Mouse (Mus musculus): ENCODE data around the gene Rp9.
"Not testable (repeated sequence)": the region's sequence is repeated elsewhere in the genome, so short reads cannot be mapped to it uniquely, and the experiment has no call there.

Gene Rp9

GRCm38 (mm10) chr9:22457142-22457835 is 12.3 kb downstream of the Rp9 start:
- peak; percentile 94 for DNase-seq

DNA sequence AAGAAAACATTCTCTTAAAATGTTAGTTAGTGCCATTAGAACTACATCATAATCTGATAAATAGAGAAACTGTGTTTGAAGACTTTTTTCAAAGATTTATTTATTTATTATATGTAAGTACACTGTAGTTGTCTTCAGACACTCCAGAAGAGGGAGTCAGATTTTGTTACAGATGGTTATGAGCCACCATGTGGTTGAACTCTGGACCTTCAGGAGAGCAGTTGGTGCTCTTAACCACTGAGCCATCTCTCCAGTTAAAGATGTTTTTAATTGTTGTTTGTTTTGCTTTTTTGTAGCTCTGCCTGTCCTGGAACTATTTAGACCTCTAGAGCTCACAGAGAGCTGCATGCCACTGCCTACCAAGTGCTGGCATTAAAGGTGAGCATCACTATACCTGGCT is 14.5 kb downstream of the Rp9 start:
- DNase-seq, result no peak

GRCm38 (mm10) chr9:22453990-22454389 is 15.6 kb downstream of the Rp9 start, which contains the start of gene Gm17545:
Gm17545 (plus strand) TSS chr9:22454290.
- DNase-seq, result not testable (repeated sequence)

GRCm38 (mm10) chr9:22453501-22453924 is 16.0 kb downstream of the Rp9 start:
- DNase-seq, result no peak

GRCm38 (mm10) chr9:22452697-22453096 is 16.8 kb downstream of the Rp9 start:
- no peak for DNase-seq

- no peak for DNase-seq
Measured at GRCm38 (mm10) chr9:22449209-22449608, 20.3 kb downstream of the Rp9 start.

GRCm38 (mm10) chr9:22448420-22448819 is 21.1 kb downstream of the Rp9 start:
- no peak for DNase-seq

DNA sequence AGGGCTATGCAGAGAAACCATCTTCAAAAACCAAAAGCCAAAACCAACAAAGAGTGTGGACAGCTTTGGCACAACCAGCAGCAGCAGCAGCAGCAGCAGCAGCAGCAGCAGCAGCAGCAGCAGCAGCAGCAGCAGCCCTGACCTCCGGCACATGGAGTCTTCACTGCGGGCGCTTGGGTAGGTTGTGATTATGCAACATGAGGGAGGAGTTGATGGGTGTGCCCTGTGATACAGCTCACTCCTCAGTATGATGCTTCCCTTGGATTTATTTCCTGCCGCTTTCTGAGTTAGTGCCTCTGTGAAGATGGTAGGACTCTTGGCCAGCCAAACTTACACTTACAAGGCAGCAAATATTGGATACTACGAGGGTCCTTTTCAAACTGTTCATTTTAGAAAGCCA is 22.3 kb downstream of the Rp9 start:
- DNase-seq, result no peak

DNA sequence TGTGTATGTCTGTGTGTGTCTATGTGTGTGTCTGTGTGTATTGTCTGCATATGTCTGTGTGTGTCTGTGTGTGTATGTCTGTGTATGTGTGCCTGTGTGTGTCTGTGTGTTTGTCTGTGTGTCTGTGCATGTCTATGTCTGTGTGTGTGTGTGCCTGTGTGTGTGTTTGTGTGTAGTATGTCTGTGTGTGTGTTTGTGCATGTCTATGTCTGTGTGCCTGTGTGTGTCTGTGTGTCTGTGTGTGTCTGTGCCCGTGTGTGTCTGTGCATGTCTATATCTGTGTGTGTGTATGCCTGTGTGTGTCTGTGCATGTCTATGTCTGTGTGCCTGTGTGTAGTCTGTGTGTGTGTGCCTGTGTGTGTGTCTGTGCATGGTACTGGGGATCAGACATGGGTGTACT is 24.4 kb downstream of the Rp9 start:
- DNase-seq, result no peak

DNA sequence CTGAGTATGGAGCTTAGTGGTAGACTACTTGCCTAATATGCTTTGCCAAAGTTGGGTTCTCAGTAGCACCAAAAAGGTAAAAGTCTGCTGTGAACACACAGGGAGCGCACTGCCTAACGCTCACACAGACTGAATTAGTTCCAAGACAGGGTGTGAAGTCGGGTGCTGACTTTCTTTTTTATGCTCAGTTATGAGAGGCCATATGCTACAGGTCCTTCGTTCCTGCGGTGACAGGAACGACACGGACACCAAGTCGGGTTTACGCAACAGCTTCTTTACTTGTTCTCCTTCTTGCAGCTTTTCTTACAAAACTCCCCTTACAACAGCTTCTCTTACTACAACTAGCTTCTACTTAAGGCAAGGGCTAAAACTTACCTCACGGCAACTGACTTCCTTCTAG is 26.4 kb downstream of the Rp9 start:
- no peak for DNase-seq

GRCm38 (mm10) chr9:22438826-22439225 is 30.7 kb downstream of the Rp9 start:
- no peak for DNase-seq

- no peak for DNase-seq
Measured at GRCm38 (mm10) chr9:22434101-22434500, 35.4 kb downstream of the Rp9 start.

- no peak for DNase-seq
Measured at GRCm38 (mm10) chr9:22433221-22433620, 36.3 kb downstream of the Rp9 start.

DNA sequence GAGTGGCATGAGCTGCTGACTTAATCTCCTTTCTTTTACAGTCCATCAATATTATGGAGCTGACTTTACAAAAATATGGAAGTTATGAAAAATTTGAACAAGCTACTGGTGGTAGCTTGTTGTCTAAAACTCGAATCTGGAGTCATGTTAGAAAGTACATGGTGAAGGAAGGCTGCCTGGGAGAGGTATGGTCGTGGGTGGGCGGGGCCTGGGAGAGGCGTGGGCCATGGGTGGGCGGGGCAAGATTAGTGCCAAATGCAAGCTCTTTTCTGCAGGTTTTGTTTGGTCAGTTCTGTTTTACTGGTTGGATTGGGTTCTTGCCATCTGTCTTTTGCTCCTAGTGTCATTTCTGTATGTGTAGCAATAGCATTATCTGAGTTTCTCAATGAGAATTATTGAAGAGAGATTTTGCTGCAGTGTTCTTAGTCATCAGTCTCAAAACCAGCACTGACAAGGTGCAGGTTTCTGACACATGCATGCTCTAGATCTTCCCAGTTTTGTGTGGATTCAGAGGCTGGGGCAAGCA is 39.2 kb downstream of the Rp9 start:
- no peak for DNase-seq

DNA sequence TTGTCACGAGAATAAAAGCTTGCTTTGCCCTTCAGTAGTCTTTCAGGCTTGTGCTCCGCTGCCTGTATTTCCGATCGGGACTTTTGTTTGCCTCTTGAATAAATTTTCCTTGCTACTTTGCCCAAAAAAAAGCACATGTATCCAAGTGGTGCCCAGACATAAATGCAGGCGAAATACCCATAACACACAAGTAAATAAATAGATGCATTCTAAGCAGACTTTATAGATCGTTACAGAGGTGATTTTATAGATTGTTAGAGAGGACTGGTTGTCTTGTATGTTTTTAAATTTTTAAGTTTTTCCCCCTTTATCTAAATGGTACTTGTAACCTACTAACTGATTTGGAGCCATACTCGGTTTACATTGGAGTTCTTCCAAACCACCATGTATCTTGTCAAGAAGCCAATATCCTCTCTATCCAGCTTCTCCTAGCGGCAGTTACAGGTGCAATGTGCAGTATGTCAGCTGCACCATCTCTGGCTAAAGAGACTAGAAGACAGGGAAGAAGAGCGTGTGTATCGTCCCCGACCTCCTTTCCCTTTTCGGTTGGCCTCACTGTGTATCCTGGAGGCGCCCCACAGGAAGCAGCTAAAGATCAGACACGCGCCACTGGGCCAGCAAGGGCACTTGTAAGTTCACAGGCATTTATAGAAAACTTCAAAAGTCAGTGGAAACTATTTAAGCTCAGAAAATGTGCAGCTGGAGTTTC is 39.9 kb downstream of the Rp9 start:
- DNase-seq, result no peak

DNA sequence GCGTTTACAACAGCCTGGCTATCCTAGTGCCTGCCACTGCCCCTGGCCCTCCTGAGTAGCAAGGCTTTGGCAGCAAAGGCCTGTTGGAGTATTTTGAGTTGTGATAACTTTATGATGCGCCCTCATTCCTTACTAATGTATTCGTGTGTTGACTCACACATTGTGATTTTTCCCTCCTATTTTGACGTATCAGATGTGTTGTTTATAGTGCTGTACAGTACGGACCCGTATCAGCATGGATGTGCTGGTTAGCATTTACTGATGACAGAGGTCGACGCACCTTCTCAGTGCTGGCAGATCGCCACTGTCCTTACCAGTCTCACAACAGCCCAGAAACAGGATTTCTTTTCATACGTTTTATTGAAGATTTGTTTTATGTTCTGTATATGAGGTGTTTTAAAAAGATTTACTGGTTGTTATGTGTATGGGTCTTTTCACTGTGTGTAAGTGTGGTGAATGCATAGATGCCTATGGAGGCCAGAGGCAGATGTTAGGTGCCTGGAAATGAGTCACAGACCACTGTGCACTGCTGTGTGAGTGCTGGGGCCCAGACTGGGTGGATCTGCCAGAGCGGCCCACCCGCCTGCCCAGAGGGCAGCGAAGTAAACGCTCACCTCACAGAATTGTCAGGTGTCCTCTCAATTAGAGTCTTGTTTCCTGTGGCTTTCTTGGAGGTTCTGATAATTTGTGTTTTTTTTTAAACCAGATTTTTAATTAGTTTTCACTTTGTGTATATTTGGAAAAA is 40.7 kb downstream of the Rp9 start:
- no peak for DNase-seq

DNA sequence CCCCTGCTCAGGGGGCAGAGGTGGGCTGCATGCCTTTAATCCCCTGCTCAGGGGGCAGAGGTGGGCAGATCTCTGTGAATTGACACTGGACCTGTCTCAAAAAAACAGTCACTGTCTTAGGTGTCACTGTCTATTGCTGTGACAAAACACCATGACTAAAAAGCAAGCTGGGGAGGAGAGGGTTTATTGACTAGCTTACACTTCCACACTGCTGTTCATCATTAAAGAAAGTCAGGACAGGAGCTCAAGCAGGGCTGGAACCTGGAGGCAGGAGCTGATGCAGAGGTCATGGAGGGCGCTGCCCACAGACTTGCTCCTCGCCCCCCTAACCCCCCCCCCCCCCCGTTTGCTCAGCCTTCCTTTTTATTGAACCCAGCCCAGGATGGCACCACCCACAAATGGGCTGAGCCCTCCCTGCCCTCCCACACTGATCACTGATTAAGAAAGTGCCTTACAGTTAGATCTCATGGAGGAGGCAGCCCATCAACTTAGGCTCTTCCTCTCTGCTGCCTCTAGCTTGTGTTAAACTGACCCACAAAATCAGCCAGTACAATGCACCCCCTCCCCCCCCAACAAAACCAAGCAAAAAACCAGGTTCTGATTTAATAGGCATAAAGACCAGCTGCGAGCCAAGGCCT is 41.4 kb downstream of the Rp9 start:
- DNase-seq, result no peak

DNA sequence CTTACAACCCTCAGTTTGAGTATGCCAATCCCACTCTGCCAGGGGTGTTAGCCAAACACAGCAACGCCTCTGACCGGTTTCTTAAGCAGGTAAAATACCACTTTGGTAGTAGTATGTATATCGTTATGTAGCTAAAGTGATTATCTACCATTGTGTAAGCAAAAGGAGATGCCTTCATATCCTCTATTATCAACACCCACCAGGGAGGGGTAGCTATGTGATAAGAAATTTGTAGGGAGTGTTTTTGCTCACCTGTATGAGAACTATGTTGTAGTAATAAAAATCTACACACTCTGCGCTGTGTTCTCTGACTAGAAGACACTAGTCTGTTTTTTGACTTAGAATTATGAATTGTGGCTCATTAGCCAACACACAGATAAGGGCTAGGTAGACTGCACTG is 44.8 kb downstream of the Rp9 start:
- DNase-seq, result no peak

GRCm38 (mm10) chr9:22424196-22424595 is 45.3 kb downstream of the Rp9 start:
- DNase-seq, result no peak

DNA sequence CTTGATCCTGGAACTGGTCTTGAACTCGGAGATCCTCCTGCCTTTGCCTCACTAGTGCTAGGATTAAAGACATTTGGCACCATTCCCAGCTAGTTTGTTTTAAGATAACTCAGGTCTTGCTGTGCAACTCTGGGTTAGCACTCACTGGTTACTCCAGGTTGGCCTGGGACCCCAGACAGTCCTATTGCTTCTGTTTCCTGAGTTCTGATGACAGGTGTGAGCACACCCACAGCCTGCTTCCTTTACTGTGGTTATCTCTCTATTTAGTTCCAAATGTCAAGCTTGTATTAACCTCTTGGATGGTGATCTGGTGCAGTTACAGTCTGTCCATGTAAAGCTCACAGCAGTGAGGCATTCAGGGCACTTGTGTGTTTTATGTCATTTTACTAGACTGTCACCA is 46.0 kb downstream of the Rp9 start:
- no peak for DNase-seq

DNA sequence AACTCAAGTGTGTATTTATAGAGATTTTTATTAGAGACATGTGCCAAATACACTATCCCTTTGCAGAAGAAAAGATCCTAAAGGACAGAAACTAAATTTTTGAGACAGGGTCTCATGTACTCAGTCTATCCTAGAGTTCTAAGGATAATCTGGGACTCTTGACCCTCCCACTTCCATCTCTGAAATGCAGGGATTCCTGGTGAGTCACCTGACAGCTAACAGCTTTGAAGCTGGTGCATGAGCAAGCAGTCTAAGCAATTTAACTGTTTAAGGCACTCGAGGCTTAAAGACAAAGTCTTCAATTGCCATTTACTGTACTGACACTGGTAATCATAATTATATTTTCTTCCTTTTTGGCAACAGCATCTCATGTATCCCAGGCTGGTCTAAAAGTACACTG is 47.0 kb downstream of the Rp9 start:
- DNase-seq, result no peak

DNA sequence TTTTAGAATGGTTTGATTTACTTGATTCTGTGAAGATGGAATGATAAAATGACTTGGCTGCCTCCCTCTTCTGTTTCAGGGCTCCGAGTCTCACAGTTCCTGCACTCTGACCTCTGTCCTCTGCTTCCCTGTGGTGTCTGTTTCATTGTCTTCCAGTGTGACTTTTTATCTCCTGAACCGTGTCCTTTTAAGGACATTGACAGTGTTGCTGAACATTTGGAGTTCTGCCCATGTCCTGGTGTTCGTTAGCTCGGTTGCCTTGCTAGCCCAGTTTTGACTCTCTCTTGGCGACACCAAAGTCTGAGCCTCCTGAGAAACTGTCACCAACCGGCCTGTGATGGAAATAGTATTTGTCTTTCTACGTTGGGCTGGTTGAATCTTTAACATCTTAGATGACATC is 49.1 kb downstream of the Rp9 start:
- no peak for DNase-seq

GRCm38 (mm10) chr9:22419877-22420276 is 49.7 kb downstream of the Rp9 start:
- DNase-seq, result no peak

Measured in heart, adult 11 months (tissue).